Mouse (Mus musculus) ES-Bruce4 (cell line): ENCODE data around the gene Ints14. TPM values are rescaled to one million over a fixed set of nuclear protein-coding genes. Genes with fewer than 3 reads are reported as not detected.
A peak's percentile ranks its signal among the peaks of the same experiment; 100 is the strongest.

ENCODE experiments used
- H3K27ac ChIP-seq: 2 replicates; pipeline ENCODE4 v1.5.1; 2012; ENCODE audit warnings: low read length, inconsistent platforms; ENCODE audit not compliant: insufficient read depth
- H3K27me3 ChIP-seq: 2 replicates; pipeline ENCODE4 v1.6.1; 2012; ENCODE audit warnings: mild to moderate bottlenecking, low read length, inconsistent platforms; ENCODE audit not compliant: control insufficient read depth, poor library complexity, insufficient read depth, severe bottlenecking
- H3K36me3 ChIP-seq: 2 replicates; pipeline ENCODE4 v1.6.1; 2012; ENCODE audit warnings: inconsistent platforms, mild to moderate bottlenecking, low read length, moderate library complexity; ENCODE audit not compliant: control insufficient read depth, poor library complexity, insufficient read depth, severe bottlenecking
- H3K4me1 ChIP-seq: one replicate; pipeline ENCODE4 v1.8.1; 2011; ENCODE audit warnings: low read length; ENCODE audit not compliant: control insufficient read depth, insufficient read depth
- H3K4me3 ChIP-seq: 2 replicates; pipeline ENCODE4 v1.5.1; 2011; ENCODE audit warnings: low read depth, mild to moderate bottlenecking, low read length
- H3K9ac ChIP-seq: 2 replicates; pipeline ENCODE4 v1.6.1; 2012; ENCODE audit warnings: low read depth, mild to moderate bottlenecking, inconsistent platforms; ENCODE audit not compliant: poor library complexity, severe bottlenecking
- H3K9me3 ChIP-seq: replicated peaks from 2 replicates; pipeline ENCODE4 v1.6.1; 2012; ENCODE audit warnings: mild to moderate bottlenecking, low read length, inconsistent platforms; ENCODE audit not compliant: control insufficient read depth, poor library complexity, insufficient read depth, severe bottlenecking
- CTCF ChIP-seq: IDR thresholded peaks from one replicate; pipeline ENCODE4 v1.8.1; 2011; ENCODE audit warnings: low read depth, low read length
- EP300 ChIP-seq: IDR thresholded peaks from 2 replicates; pipeline ENCODE4 v1.6.1; 2011; ENCODE audit warnings: low read depth, low read length; ENCODE audit not compliant: insufficient read depth
- POLR2A ChIP-seq: IDR thresholded peaks from one replicate; pipeline ENCODE4 v1.8.1; 2011; ENCODE audit warnings: low read length; ENCODE audit not compliant: insufficient read depth
- polyA plus RNA-seq: library from polyadenylated mRNA; stranded (reverse); fragments of >200 nt; gene quantifications from 2 replicates; pipeline ENCODE4 v1.2.4, GENCODE M21; 2011; ENCODE audit warnings: low read depth; ENCODE audit not compliant: missing spikeins, insufficient read depth, insufficient read length

The Ints14 gene
- polyA plus RNA-seq, 1 experiment = 26.3 TPM

- Histone ChIP-seq H3K9me3 (no peaks in the 10 kb centered on the region), H3K27ac (no peak overlapping the region), H3K4me3 (no peak overlapping the region), H3K36me3 (peaks cover 4% of the 10 kb centered on the region; the same call in 1 of the 2 replicates), H3K27me3 (no peaks in the 10 kb centered on the region), H3K4me1 (no peaks in the 10 kb centered on the region), H3K9ac (no peak overlapping the region)
- TF ChIP-seq CTCF (no peak), POLR2A (no peak), EP300 (no peak)
Observed at GRCm38 (mm10) chr9:65010632-65011031, 49.9 kb downstream of the Ints14 start.

- H3K36me3 ChIP-seq = peaks cover 2% of the 10 kb centered on the region; the same call in 1 of the 2 replicates
- H3K27me3 ChIP-seq = no peaks in the 10 kb centered on the region
- H3K4me1 ChIP-seq = no peaks in the 10 kb centered on the region
- H3K4me3 ChIP-seq = no peak overlapping the region
- no peaks in the 10 kb centered on the region for H3K9me3 ChIP-seq
- peak; percentile 57 for TF ChIP-seq CTCF
- TF ChIP-seq EP300 = no peak
- no peak for TF ChIP-seq POLR2A
- H3K9ac ChIP-seq = no peak overlapping the region
- H3K27ac ChIP-seq = no peak overlapping the region
Observed at GRCm38 (mm10) chr9:65011304-65011703, 50.6 kb downstream of the Ints14 start.

- Histone ChIP-seq H3K9ac (no peak overlapping the region), H3K4me3 (no peak overlapping the region), H3K36me3 (no peaks in the 10 kb centered on the region), H3K4me1 (no peaks in the 10 kb centered on the region), H3K9me3 (no peaks in the 10 kb centered on the region), H3K27ac (no peak overlapping the region), H3K27me3 (no peaks in the 10 kb centered on the region)
- no peak for TF ChIP-seq CTCF
- no peak for TF ChIP-seq EP300
- TF ChIP-seq POLR2A = no peak
Observed at GRCm38 (mm10) chr9:65015461-65016222, 54.9 kb downstream of the Ints14 start.

- H3K27me3 ChIP-seq = no peaks in the 10 kb centered on the region
- no peak overlapping the region for H3K9ac ChIP-seq
- TF ChIP-seq CTCF (no peak), EP300 (no peak), POLR2A (no peak)
- H3K36me3 ChIP-seq = no peaks in the 10 kb centered on the region
- H3K4me3 ChIP-seq = no peak overlapping the region
- no peak overlapping the region for H3K27ac ChIP-seq
- no peaks in the 10 kb centered on the region for H3K9me3 ChIP-seq
- H3K4me1 ChIP-seq = no peaks in the 10 kb centered on the region
Observed at GRCm38 (mm10) chr9:65016241-65016977, 55.7 kb downstream of the Ints14 start.

GRCm38 (mm10) chr9:65016978-65017827 lies 56.5 kb downstream of the Ints14 start:
- Histone ChIP-seq H3K9ac (no peak overlapping the region), H3K4me1 (no peaks in the 10 kb centered on the region), H3K9me3 (no peaks in the 10 kb centered on the region), H3K36me3 (no peaks in the 10 kb centered on the region), H3K27ac (no peak overlapping the region), H3K4me3 (no peak overlapping the region), H3K27me3 (no peaks in the 10 kb centered on the region)
- no peak for TF ChIP-seq EP300
- TF ChIP-seq CTCF = no peak
- TF ChIP-seq POLR2A = no peak
